Mouse (Mus musculus) liver, postnatal 0 days (tissue): ENCODE data around the gene Det1.

Experiments
- CTCF ChIP-seq: sonication (generic); IDR thresholded peaks from 2 replicates; pipeline ENCODE4 v1.5.1; 2016; ENCODE audit warnings: antibody characterized with exemption, low read depth
- EP300 ChIP-seq: IDR thresholded peaks from 2 replicates; pipeline ENCODE4 v1.6.1; 2016; ENCODE audit warnings: antibody characterized with exemption, low read depth, mild to moderate bottlenecking

- TF ChIP-seq CTCF (no peak), EP300 (0 out of 2 replicates have a peak, but pooled peaks have one; percentile 8)
Observed at GRCm38 (mm10) chr7:78827749-78828362, 19.2 kb downstream of the Det1 start.
